Mouse (Mus musculus) G1E (cell line): ENCODE results near the gene Gm10663.

Experiments
- CTCF ChIP-seq: IDR thresholded peaks from 2 replicates; pipeline ENCODE4 v1.5.1; 2012; ENCODE audit warnings: low read depth, low read length, inconsistent platforms, mixed read lengths
- GATA1 ChIP-seq: IDR thresholded peaks from 2 replicates; pipeline ENCODE4 v1.6.1; 2012; ENCODE audit warnings: borderline replicate concordance, low read length, inconsistent platforms, mixed read lengths
- TAL1 ChIP-seq: conservative IDR thresholded peaks from 2 replicates; pipeline ENCODE4 v1.6.1; 2012; ENCODE audit warnings: low read depth, low read length, inconsistent platforms, mixed read lengths

DNA sequence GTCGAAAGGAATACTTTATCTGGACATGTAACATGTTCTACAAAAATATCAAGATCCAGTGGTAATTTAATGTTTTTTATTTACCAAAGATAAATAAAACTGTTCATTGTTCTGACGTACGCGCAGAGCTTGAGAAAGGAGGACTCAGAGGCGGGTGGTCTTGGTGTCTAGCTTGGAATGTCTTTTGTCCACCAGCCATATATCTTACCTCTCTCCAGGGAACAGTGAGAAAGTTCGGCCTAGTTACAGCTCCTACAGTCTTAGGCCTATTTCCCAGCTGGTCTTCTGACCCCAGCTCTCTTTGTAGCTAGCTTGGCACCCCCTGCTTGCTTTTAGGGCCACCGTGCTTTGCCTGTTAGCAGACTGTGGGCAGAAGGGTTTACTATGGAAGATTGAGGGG lies 14.9 kb downstream of the Gm10663 start:
- TF ChIP-seq GATA1 (no peak), TAL1 (no peak), CTCF (no peak)
